Mouse (Mus musculus) cerebellum, adult 2 months (tissue): ENCODE data around the gene Olfr1122. TPM values are rescaled to one million over a fixed set of nuclear protein-coding genes. Genes with fewer than 3 reads are reported as not detected.

Experiments used
- DNase-seq, 2 experiments: peaks; one replicate each; pipeline ENCODE4 v3.0.0; 2021
- H3K27ac ChIP-seq: fragments of 200-500 bp; 2 replicates; pipeline ENCODE4 v1.5.1; 2012; ENCODE audit warnings: low read length, control low read depth, inconsistent platforms; ENCODE audit not compliant: insufficient read depth
- H3K27me3 ChIP-seq: fragments of 200-500 bp; 2 replicates; pipeline ENCODE4 v1.6.1; 2012; ENCODE audit warnings: inconsistent platforms, mild to moderate bottlenecking, low read length, moderate library complexity; ENCODE audit not compliant: control insufficient read depth, insufficient read depth
- H3K4me1 ChIP-seq: fragments of 200-500 bp; 2 replicates; pipeline ENCODE4 v1.6.1; 2011; ENCODE audit warnings: low read length; ENCODE audit not compliant: control insufficient read depth, insufficient read depth
- H3K4me3 ChIP-seq: fragments of 200-500 bp; replicated peaks from 2 replicates; pipeline ENCODE3; 2011; ENCODE audit warnings: mild to moderate bottlenecking, low read depth, low read length, control low read depth; ENCODE audit not compliant: insufficient read depth
- CTCF ChIP-seq: fragments of 200-500 bp; IDR thresholded peaks from 2 replicates; pipeline ENCODE4 v1.5.1; 2011; ENCODE audit warnings: low read depth, mild to moderate bottlenecking, control low read depth, low read length, moderate library complexity, borderline replicate concordance; ENCODE audit not compliant: insufficient read depth
- POLR2A ChIP-seq: fragments of 200-500 bp; IDR thresholded peaks from 2 replicates; pipeline ENCODE4 v1.6.1; 2011; ENCODE audit warnings: low read length, control low read depth, borderline replicate concordance; ENCODE audit not compliant: insufficient read depth
- WGBS: fragments of 180-500 bp; shearing (Covaris S2); methylation state at CpG from one replicate; pipeline ENCODE4 v1.1.7; 2018; 5-methylcytosine and 5-hydroxymethylcytosine counted together
- polyA plus RNA-seq: library from polyadenylated mRNA; depleted of rRNA; stranded (reverse); fragments of >200 nt; gene quantifications from 2 replicates; pipeline ENCODE4 v1.2.3, GENCODE M21; 2012; rRNA removed

Gene Olfr1122
- polyA plus RNA-seq, 1 experiment = not detected

- Histone ChIP-seq H3K27ac (no peak within 1 kb of the TSS), H3K4me1 (no peaks in the 10 kb centered on the region), H3K27me3 (no peaks in the 10 kb centered on the region), H3K4me3 (no peak within 1 kb of the TSS)
- TF ChIP-seq POLR2A = no peak
- WGBS = 93% methylated on average over 1 of the region's 1 CpGs
- no peak for DNase-seq
Measured at GRCm38 (mm10) chr2:87429975-87430374, 44.3 kb downstream of the Olfr1122 start, which contains the start of gene Olfr1124. TSS of gene Olfr1124 (plus strand) at chr2:87430275.

- Histone ChIP-seq H3K4me3 (no peak overlapping the region), H3K27me3 (no peaks in the 10 kb centered on the region), H3K4me1 (no peaks in the 10 kb centered on the region), H3K27ac (no peak overlapping the region)
- no peak for TF ChIP-seq POLR2A
- TF ChIP-seq CTCF = no peak
- DNase-seq = no peak
- WGBS = 92% methylated on average over 16 of the region's 16 CpGs
Measured at GRCm38 (mm10) chr2:87437731-87438130, 52.1 kb downstream of the Olfr1122 start.

Other genes with a start within 250 kb of the Olfr1122 start
- gene Olfr1110, start 245.5 kb upstream of the Olfr1122 start, polyA plus RNA-seq = not detected in 2 replicates
- not detected in 2 replicates for gene Olfr1111, start 233.2 kb upstream of the Olfr1122 start, polyA plus RNA-seq
- not detected in 2 replicates for gene Olfr1112, start 198.1 kb upstream of the Olfr1122 start, polyA plus RNA-seq
- gene Olfr1113, start 176.9 kb upstream of the Olfr1122 start, polyA plus RNA-seq = not detected in 2 replicates
- gene Olfr1115, start 137.8 kb upstream of the Olfr1122 start, polyA plus RNA-seq = not detected in 2 replicates
- gene Olfr1116, start 118.3 kb upstream of the Olfr1122 start, polyA plus RNA-seq = not detected in 2 replicates
- not detected in 2 replicates for gene Olfr1118, start 78.3 kb upstream of the Olfr1122 start, polyA plus RNA-seq
- not detected in 2 replicates for gene Olfr1120, start 31.0 kb upstream of the Olfr1122 start, polyA plus RNA-seq
- not detected in 2 replicates for gene Olfr1121, start 16.0 kb upstream of the Olfr1122 start, polyA plus RNA-seq
- not detected in 2 replicates for gene Olfr1123, start 30.8 kb downstream of the Olfr1122 start, polyA plus RNA-seq
- not detected in 2 replicates for gene Olfr1124, start 44.4 kb downstream of the Olfr1122 start, polyA plus RNA-seq
- not detected in 2 replicates for gene Olfr1126, start 68.1 kb downstream of the Olfr1122 start, polyA plus RNA-seq
- not detected in 2 replicates for gene Pramel7, start 111.2 kb downstream of the Olfr1122 start, polyA plus RNA-seq
- gene Pramel6, start 120.7 kb downstream of the Olfr1122 start, polyA plus RNA-seq = not detected in 2 replicates
- 0.08 TPM in 1 of 2 replicates, not detected in the other for gene Olfr153, start 145.9 kb downstream of the Olfr1122 start, polyA plus RNA-seq
- not detected in 2 replicates for gene Olfr1128, start 159.7 kb downstream of the Olfr1122 start, polyA plus RNA-seq
- not detected in 2 replicates for gene Olfr1129, start 188.1 kb downstream of the Olfr1122 start, polyA plus RNA-seq
- gene Olfr1130, start 220.4 kb downstream of the Olfr1122 start, polyA plus RNA-seq = not detected in 2 replicates
- not detected in 2 replicates for gene Olfr1131, start 241.3 kb downstream of the Olfr1122 start, polyA plus RNA-seq